ENCODE assay signal across 20 mouse cellular contexts in genomic region chr8:105454088-105454487, GRCm38 (mm10). TPM values are rescaled to one million over a fixed set of nuclear protein-coding genes. Genes with fewer than 3 reads are reported as not detected.
DNase-seq lines count a peak whose midpoint lies in the region; TF ChIP-seq lines count a peak whose summit lies in the region.
"Had no signal": no experiment of that assay in that cellular context is flagged by ENCODE, and none has a peak within 500 bp of the region (broad histone marks: within the 10 kb centered on the region; RNA-seq: fewer than 3 reads in every experiment).

No protein-coding gene starts in this region.

- H3K79me3 ChIP-seq in C2C12 (ENCODE audit: low read depth) = no peaks in the 10 kb centered on the region

- peak; percentile 19 to 31 for DNase-seq in heart, adult 18-20 months
- DNase-seq in heart, postnatal 14 days = no peak
- DNase-seq in 416B (ENCODE audit: low read depth) = peak; percentile 72
- peak; percentile 42 for DNase-seq in lung, postnatal 14 days
- DNase-seq in embryo, embryonic 10.5 days (ENCODE audit: low spot score) = no peak
- DNase-seq in layer of hippocampus, postnatal 14 days (ENCODE audit: low spot score in 2 of 2) = no peak
- DNase-seq: cerebellum, adult 18-20 months; gastrocnemius, postnatal 25 days; right cerebral cortex, adult 18-20 months had no signal

- intact Hi-C loops in heart, postnatal 14 days (cut with DNase I) = no loop called here

- no peak for TF ChIP-seq CTCF in C2C12 (IDR thresholded peaks at IDR 0.05; ENCODE audit: control insufficient read depth, insufficient read depth, insufficient read length)

- no peaks in the 10 kb centered on the region for H3K79me2 ChIP-seq in C2C12 (ENCODE audit: control insufficient read depth, insufficient read depth)

- H3K36me3 ChIP-seq in C2C12 (ENCODE audit: control insufficient read depth, insufficient read depth) = no peaks in the 10 kb centered on the region
- H3K36me3 ChIP-seq: limb, embryonic 15.5 days had no signal

- H3K27me3 ChIP-seq in C2C12 (ENCODE audit: control insufficient read depth, insufficient read depth, insufficient read length) = peaks cover 10% of the 10 kb centered on the region
- H3K27me3 ChIP-seq: CH12.LX; limb, embryonic 15.5 days had no signal

- no peak overlapping the region for H3ac ChIP-seq in C2C12 (ENCODE audit: control insufficient read depth, insufficient read length, low read depth)

- H3K4me3 ChIP-seq in C2C12 (ENCODE audit: insufficient read depth, poor library complexity, severe bottlenecking) = no peak overlapping the region
- H3K4me3 ChIP-seq: erythroblast, embryonic 14.5 days; layer of hippocampus, adult 2 months; limb, embryonic 15.5 days had no signal

TF ChIP-seq in C2C12, 6 proteins besides CTCF, POLR2A, EP300 and RAD21:
- no peak for TF ChIP-seq FOSL1 (IDR thresholded peaks at IDR 0.05; ENCODE audit: insufficient read depth, low read length, poor library complexity, severe bottlenecking)
- peak; percentile 58 for TF ChIP-seq CEBPB (IDR thresholded peaks at IDR 0.05; ENCODE audit: low read depth)

RNA-seq across cellular contexts. Expression of gene Tppp3, which starts 17.2 kb away (rescaled TPM):
- total RNA-seq in heart, adult 18-20 months (2021) = 10 to 100 TPM; 38.0 to 41.4 TPM
- 10 to 100 TPM; 47.7 to 50.1 TPM for total RNA-seq in heart, postnatal 14 days (2021)
- 219 TPM for polyA plus RNA-seq in C2C12 (2012; fragmentation: generic; extraction: Trizol)
- 10 to 100 TPM; 29.0 to 30.2 TPM for total RNA-seq in layer of hippocampus, postnatal 14 days (2021)

RNA-seq across cellular contexts. Expression of gene Lrrc36, which starts 40.7 kb away (rescaled TPM):
- under 1 TPM; 0.27 to 0.64 TPM for total RNA-seq in heart, adult 18-20 months (2021)
- under 1 TPM; 0.68 to 0.86 TPM for total RNA-seq in heart, postnatal 14 days (2021)
- not detected for polyA plus RNA-seq in C2C12 (2012; fragmentation: generic; extraction: Trizol)
- under 1 TPM; 0.60 to 0.78 TPM for total RNA-seq in layer of hippocampus, postnatal 14 days (2021)
- polyA plus RNA-seq: Patski; stomach, embryonic 14.5 days had no signal

RNA-seq across cellular contexts. Expression of gene Kctd19, which starts 40.8 kb away (rescaled TPM):
- not detected for total RNA-seq in heart, adult 18-20 months (2021)
- total RNA-seq in heart, postnatal 14 days (2021) = not detected
- 0.01 TPM for polyA plus RNA-seq in C2C12 (2012; fragmentation: generic; extraction: Trizol)
- total RNA-seq in layer of hippocampus, postnatal 14 days (2021) = not detected
- total RNA-seq: gastrocnemius, postnatal 25 days; layer of hippocampus, adult 2 months; left cerebral cortex, postnatal 10 days had no signal
- polyA plus RNA-seq: erythroblast, embryonic 14.5 days; hindbrain, embryonic 14.5 days; intestine, embryonic 16.5 days; kidney, postnatal 0 days; limb, embryonic 15.5 days; Patski; stomach, embryonic 14.5 days had no signal

RNA-seq across cellular contexts. Expression of gene Zdhhc1, which starts 42.6 kb away (rescaled TPM):
- total RNA-seq in heart, adult 18-20 months (2021) = 10 to 100 TPM; 12.5 to 14.2 TPM
- 10 to 100 TPM; 14.9 to 16.3 TPM for total RNA-seq in heart, postnatal 14 days (2021)
- polyA plus RNA-seq in C2C12 (2012; fragmentation: generic; extraction: Trizol) = 8.8 TPM
- 10 to 100 TPM; 20.8 to 22.4 TPM for total RNA-seq in layer of hippocampus, postnatal 14 days (2021)

Comparison
In these comparisons a context has a peak if more than half of its experiments do, and no peak if none do; other contexts are left out.
1. DNase-seq: peak in heart, adult 18-20 months (2 of 2), 416B (single experiment) and lung, postnatal 14 days (single experiment); none in heart, postnatal 14 days (0 of 2), embryo, embryonic 10.5 days (single experiment) and layer of hippocampus, postnatal 14 days (0 of 2).